Mouse (Mus musculus) lung, adult 2 months (tissue): ENCODE measurements around the gene Cwc15.

Experiments
- CTCF ChIP-seq: fragments of 200-500 bp; IDR thresholded peaks from 2 replicates; pipeline ENCODE4 v1.5.1; 2011; ENCODE audit warnings: mild to moderate bottlenecking, low read length, control low read depth; ENCODE audit not compliant: insufficient read depth
- POLR2A ChIP-seq: fragments of 200-500 bp; IDR thresholded peaks from 2 replicates; pipeline ENCODE4 v1.6.1; 2011; ENCODE audit warnings: low read depth, mild to moderate bottlenecking, control low read depth, low read length, borderline replicate concordance; ENCODE audit errors: extremely low read depth

DNA sequence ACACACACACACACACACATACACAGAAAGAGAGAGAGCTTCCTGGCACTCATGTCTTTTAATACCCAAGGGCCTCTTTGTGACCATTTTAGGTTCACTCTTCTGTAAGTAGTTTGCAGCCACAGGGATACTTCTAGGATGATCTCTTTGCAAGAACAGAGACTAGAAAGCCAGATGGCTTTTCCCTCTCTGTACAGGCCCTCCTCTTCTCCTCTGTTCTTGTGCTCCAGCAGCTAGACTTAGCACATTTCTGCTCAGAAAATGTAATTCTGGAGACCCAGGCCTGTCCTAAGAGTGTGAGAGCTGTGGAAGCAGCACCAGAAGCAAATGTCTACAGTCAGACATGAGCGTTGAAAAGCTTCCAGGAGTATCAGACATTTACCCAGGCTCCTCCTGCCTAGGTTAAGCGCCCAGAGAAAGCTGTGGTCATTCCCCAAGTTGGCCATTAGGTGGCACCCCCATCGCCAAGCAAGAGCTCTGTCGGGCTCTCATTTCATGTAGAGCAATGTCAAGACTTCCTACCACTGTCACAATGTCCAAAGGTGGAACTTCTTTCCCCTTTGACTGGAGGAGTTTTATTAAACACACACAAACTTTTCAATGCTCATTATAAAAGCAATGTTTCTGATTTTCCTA is 23.1 kb downstream of the Cwc15 start:
- TF ChIP-seq POLR2A = no peak
- peak; percentile 87 for TF ChIP-seq CTCF
